18 mouse cellular contexts compared by ENCODE assay signal in the genomic region with DNA sequence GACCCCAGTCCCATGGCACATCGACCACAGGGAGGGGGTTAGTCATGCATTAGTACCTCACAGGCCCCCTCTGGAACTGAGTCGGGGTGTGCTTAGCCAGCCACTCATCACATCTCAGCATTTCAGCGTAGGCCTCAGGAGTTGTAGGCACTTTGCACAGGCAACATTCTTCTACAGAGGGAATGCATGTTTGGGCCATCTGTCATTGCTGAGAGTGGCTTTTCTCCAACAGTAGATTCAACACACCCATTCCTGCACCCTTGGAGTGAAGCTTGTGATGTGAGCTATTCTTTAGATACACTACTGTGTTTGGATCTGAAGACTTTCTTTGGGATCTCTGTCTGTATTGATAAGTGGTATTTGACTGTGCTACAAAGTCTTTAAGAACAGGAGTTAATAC.
DNase-seq lines count a peak whose midpoint lies in the region; ATAC-seq and TF ChIP-seq lines count a peak whose summit lies in the region.
"Had no signal": no experiment of that assay in that cellular context is flagged by ENCODE, and none has a peak within 500 bp of the region (broad histone marks: within the 10 kb centered on the region; RNA-seq: fewer than 3 reads in every experiment).

No protein-coding gene starts in this region.

- WGBS in midbrain, embryonic 12.5 days = 65% methylated on average over 3 of the region's 3 CpGs
- 68% methylated on average over 3 of the region's 3 CpGs for WGBS in midbrain, embryonic 15.5 days

- no peak for ATAC-seq in midbrain, embryonic 12.5 days (ENCODE audit: low FRiP score, low read depth)
- no peak for ATAC-seq in midbrain, embryonic 15.5 days (replicated peaks)
- ATAC-seq: forebrain, embryonic 15.5 days; hindbrain, embryonic 16.5 days; intestine, postnatal 0 days; lung, postnatal 0 days had no signal

- peak overlapping the region; percentile 56 for H3K27ac ChIP-seq in layer of hippocampus, adult 2 months
- peak overlapping the region; percentile 20; the same call in 1 of the 2 replicates for H3K27ac ChIP-seq in midbrain, embryonic 12.5 days (replicated peaks)
- no peak overlapping the region for H3K27ac ChIP-seq in midbrain, embryonic 15.5 days
- H3K27ac ChIP-seq: embryonic facial prominence, embryonic 12.5 days; forebrain, embryonic 15.5 days; heart, embryonic 13.5 days; liver, embryonic 15.5 days had no signal

- no peak overlapping the region for H3K9ac ChIP-seq in midbrain, embryonic 12.5 days (replicated peaks)
- no peak overlapping the region for H3K9ac ChIP-seq in midbrain, embryonic 15.5 days
- H3K9ac ChIP-seq: embryonic facial prominence, embryonic 12.5 days; forebrain, embryonic 15.5 days; heart, embryonic 13.5 days; liver, embryonic 15.5 days had no signal

- no peak overlapping the region for H3K4me2 ChIP-seq in midbrain, embryonic 12.5 days (replicated peaks)
- no peak overlapping the region for H3K4me2 ChIP-seq in midbrain, embryonic 15.5 days
- H3K4me2 ChIP-seq: embryonic facial prominence, embryonic 12.5 days; forebrain, embryonic 15.5 days; heart, embryonic 13.5 days; liver, embryonic 15.5 days had no signal

- H3K27me3 ChIP-seq in midbrain, embryonic 12.5 days = peaks cover 37% of the 10 kb centered on the region
- H3K27me3 ChIP-seq in midbrain, embryonic 15.5 days (replicated peaks) = no peaks in the 10 kb centered on the region
- H3K27me3 ChIP-seq: embryonic facial prominence, embryonic 12.5 days; forebrain, embryonic 15.5 days; heart, embryonic 13.5 days; liver, embryonic 15.5 days had no signal

- no peak overlapping the region for H3K4me3 ChIP-seq in layer of hippocampus, adult 2 months
- no peak overlapping the region for H3K4me3 ChIP-seq in midbrain, embryonic 12.5 days
- H3K4me3 ChIP-seq in midbrain, embryonic 15.5 days = no peak overlapping the region
- H3K4me3 ChIP-seq: embryonic facial prominence, embryonic 12.5 days; forebrain, embryonic 15.5 days; heart, embryonic 13.5 days; liver, embryonic 15.5 days; myocyte had no signal

- DNase-seq in layer of hippocampus, adult 2 months (ENCODE audit: low spot score in 2 of 2) = peak in 1 of 2 experiments; percentile 73
- DNase-seq in layer of hippocampus, adult 11-12 months (ENCODE audit: low spot score) = no peak
- peak; percentile 44 for DNase-seq in cerebellum, adult 9-10 months
- DNase-seq in naive thymus-derived CD4-positive, alpha-beta T cell, adult 2 months (ENCODE audit: low read depth) = peak; percentile 10
- DNase-seq in lung, postnatal 25 days (ENCODE audit: low spot score) = no peak
- DNase-seq: adrenal gland, adult 2 months; heart, postnatal 36 days; retina, postnatal 1 day had no signal

- no peak for TF ChIP-seq CTCF in layer of hippocampus, adult 2 months (conservative IDR thresholded peaks at IDR 0.05)

- peaks cover 20% of the 10 kb centered on the region for H3K4me1 ChIP-seq in midbrain, embryonic 12.5 days
- H3K4me1 ChIP-seq in midbrain, embryonic 15.5 days = peaks cover 5% of the 10 kb centered on the region
- H3K4me1 ChIP-seq: embryonic facial prominence, embryonic 12.5 days; liver, embryonic 15.5 days had no signal

- no peaks in the 10 kb centered on the region for H3K36me3 ChIP-seq in midbrain, embryonic 12.5 days
- no peaks in the 10 kb centered on the region for H3K36me3 ChIP-seq in midbrain, embryonic 15.5 days (replicated peaks)
- H3K36me3 ChIP-seq: embryonic facial prominence, embryonic 12.5 days; forebrain, embryonic 15.5 days; heart, embryonic 13.5 days; liver, embryonic 15.5 days had no signal

- no peaks in the 10 kb centered on the region for H3K9me3 ChIP-seq in midbrain, embryonic 12.5 days
- no peaks in the 10 kb centered on the region for H3K9me3 ChIP-seq in midbrain, embryonic 15.5 days
- H3K9me3 ChIP-seq: embryonic facial prominence, embryonic 12.5 days; forebrain, embryonic 15.5 days; heart, embryonic 13.5 days; liver, embryonic 15.5 days had no signal

Comparison
In these comparisons a context has a peak if more than half of its experiments do, and no peak if none do; other contexts are left out.
1. DNase-seq: peak in cerebellum, adult 9-10 months (single experiment) and naive thymus-derived CD4-positive, alpha-beta T cell, adult 2 months (single experiment); none in layer of hippocampus, adult 11-12 months (single experiment) and lung, postnatal 25 days (single experiment).